Mouse (Mus musculus) limb, embryonic 12.5 days (tissue): ENCODE data around the gene Cyp46a1. TPM values are rescaled to one million over a fixed set of nuclear protein-coding genes. Genes with fewer than 3 reads are reported as not detected.

Source experiments
- ATAC-seq: fragments of 200-750 bp; cut with Nextera tagmentation; 2 replicates; pipeline ENCODE4 v1.8.0; 2017; ENCODE audit warnings: low read depth, moderate TSS enrichment; ENCODE audit not compliant: insufficient number of reproducible peaks, insufficient read depth, low FRiP score, low TSS enrichment
- H3K27ac ChIP-seq: fragments of 300-500 bp; sonication (generic); 2 replicates; pipeline ENCODE4 v1.5.1; 2016; ENCODE audit warnings: mild to moderate bottlenecking, moderate library complexity
- H3K27me3 ChIP-seq: fragments of 300-500 bp; sonication (generic); 2 replicates; pipeline ENCODE4 v1.6.1; 2016; ENCODE audit warnings: mild to moderate bottlenecking, moderate library complexity
- H3K36me3 ChIP-seq: fragments of 300-500 bp; sonication (generic); 2 replicates; pipeline ENCODE4 v1.6.1; 2016; ENCODE audit warnings: mild to moderate bottlenecking, moderate library complexity
- H3K4me1 ChIP-seq: fragments of 300-500 bp; sonication (generic); replicated peaks from 2 replicates; pipeline ENCODE4 v1.6.1; 2016
- H3K4me2 ChIP-seq: fragments of 300-500 bp; sonication (generic); 2 replicates; pipeline ENCODE4 v1.6.1; 2016; ENCODE audit warnings: mild to moderate bottlenecking, moderate library complexity
- H3K4me3 ChIP-seq: fragments of 300-500 bp; sonication (generic); replicated peaks from 2 replicates; pipeline ENCODE4 v1.5.1; 2016; ENCODE audit warnings: mild to moderate bottlenecking
- H3K9ac ChIP-seq: fragments of 300-500 bp; sonication (generic); replicated peaks from 2 replicates; pipeline ENCODE4 v1.6.1; 2016; ENCODE audit warnings: mild to moderate bottlenecking, moderate library complexity
- H3K9me3 ChIP-seq: fragments of 300-500 bp; sonication (generic); 2 replicates; pipeline ENCODE4 v1.6.1; 2016; ENCODE audit warnings: mild to moderate bottlenecking, moderate library complexity
- WGBS: fragments of 180-500 bp; shearing (Covaris S2); methylation state at CpG from one replicate; pipeline ENCODE4 v1.1.7; 2016; 5-methylcytosine and 5-hydroxymethylcytosine counted together
- polyA plus RNA-seq: library from polyadenylated mRNA; unstranded; fragments of >200 nt; fragmentation: Nextera tagmentation; extraction: Ambion mirVana; gene quantifications from 2 replicates; pipeline ENCODE4 v1.2.1, GENCODE M21; 2016

The Cyp46a1 gene
- polyA plus RNA-seq, 1 experiment from 2014 or later = 2.9 TPM

DNA sequence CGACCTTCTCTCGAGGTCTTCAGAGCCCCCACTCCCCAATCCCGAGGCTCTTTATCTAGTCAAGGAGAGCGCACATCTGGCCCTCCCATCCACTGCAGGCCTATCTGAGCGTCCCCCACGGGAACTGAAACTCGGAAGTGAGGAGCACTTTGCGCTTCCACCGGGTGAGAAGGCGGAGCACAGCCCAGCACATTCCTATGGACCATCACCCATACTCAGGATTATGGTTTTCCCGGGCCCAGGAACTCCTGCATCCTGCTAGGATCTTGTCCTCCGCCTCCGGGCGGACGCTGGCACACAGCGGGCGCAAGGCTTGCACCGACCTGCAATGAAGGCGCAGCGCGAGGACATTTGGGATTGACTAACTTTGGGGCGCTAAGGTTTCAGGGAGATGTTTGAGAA is 699 bp upstream of the Cyp46a1 start:
- peak overlapping the region; percentile 68 for H3K4me3 ChIP-seq
- H3K9me3 ChIP-seq = no peaks in the 10 kb centered on the region
- H3K27me3 ChIP-seq = peaks cover 67% of the 10 kb centered on the region
- peak; percentile 12 for ATAC-seq
- peak overlapping the region; percentile 99 for H3K4me2 ChIP-seq
- WGBS = 2% methylated on average over 22 of the region's 22 CpGs
- peaks cover 22% of the 10 kb centered on the region for H3K4me1 ChIP-seq
- 0 out of 2 replicates have a peak overlapping the region, but pooled peaks have one; percentile 37 for H3K27ac ChIP-seq
- no peaks in the 10 kb centered on the region for H3K36me3 ChIP-seq
- no peak overlapping the region for H3K9ac ChIP-seq

DNA sequence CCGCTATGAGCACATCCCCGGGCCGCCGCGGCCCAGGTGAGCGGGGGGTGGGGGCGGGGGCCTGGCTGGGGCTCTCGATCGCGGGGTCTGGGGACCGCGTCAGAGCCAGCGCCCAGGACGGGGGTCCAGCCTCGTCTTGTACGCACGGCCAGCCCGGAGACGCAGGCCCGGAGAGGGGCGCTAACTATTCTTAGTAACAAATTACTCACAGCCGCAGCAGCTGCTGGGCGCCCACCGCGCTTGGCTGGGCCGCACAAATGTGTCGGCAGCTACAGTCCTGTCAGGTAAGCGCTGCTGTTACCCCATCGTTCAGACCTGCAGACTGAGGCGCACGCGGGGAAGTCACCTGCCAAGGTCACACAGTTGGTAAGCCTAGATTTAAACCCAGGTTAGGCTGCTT is 348 bp downstream of the Cyp46a1 start:
- ATAC-seq = peak; percentile 35; the same call in 1 of the 2 replicates
- peaks cover 25% of the 10 kb centered on the region for H3K4me1 ChIP-seq
- H3K27me3 ChIP-seq = peaks cover 62% of the 10 kb centered on the region
- H3K27ac ChIP-seq = no peak overlapping the region
- peak overlapping the region; percentile 99 for H3K4me2 ChIP-seq
- H3K9ac ChIP-seq = peak overlapping the region; percentile 68
- no peaks in the 10 kb centered on the region for H3K9me3 ChIP-seq
- peak overlapping the region; percentile 68 for H3K4me3 ChIP-seq
- no peaks in the 10 kb centered on the region for H3K36me3 ChIP-seq
- 2% methylated on average over 32 of the region's 32 CpGs for WGBS

DNA sequence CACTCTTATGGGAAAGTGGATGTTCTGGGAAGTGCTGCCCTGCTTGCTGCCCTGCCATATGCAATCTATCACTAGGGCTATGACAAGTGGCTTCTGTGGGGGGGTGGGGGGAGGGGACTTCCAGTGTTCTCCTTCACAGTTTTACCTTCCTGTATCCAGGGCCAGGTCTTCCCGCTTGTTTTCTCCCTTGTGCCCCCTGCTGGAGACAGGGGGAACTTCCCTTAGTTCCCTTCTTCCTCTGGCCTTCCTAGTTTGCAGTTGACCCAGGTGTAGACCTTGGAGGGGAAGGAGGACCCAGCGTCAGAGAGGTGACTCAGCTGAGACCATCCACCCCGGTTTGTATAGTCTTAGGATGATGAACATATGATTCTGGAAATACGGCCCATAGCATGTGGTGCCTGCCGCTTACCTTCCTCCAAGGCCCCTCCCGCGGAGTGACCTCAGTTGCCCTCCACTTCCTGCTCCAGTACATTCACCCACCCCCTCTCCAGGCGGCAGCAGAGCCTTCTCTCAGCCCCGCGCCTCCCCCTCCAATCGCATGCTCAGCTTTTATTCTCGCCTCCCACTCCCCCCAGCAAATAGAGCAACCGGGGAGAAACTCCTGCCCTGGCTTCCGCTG is 4.5 kb downstream of the Cyp46a1 start:
- no peak overlapping the region for H3K4me3 ChIP-seq
- H3K27ac ChIP-seq = no peak overlapping the region

DNA sequence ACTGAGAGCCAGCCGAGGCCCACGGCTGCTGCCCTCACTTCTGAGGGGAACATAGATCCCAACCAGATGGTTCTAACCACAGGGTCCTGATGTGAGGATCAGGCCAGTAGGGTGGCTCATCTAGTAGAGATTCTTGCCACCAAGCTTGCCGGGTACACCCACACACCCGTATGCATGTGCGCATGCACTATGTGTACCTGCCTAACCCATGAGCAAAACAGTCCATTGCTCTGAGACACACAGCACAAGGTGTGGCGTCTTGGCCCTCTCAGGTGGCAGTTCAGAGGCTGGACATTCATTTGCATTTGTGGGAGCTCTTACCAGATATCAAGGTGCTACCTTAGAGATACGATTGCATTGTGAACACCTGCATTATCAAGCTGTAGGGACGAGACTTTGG is 14.0 kb downstream of the Cyp46a1 start:
- WGBS = 81% methylated on average over 8 of the region's 8 CpGs
- no peak for ATAC-seq
- no peaks in the 10 kb centered on the region for H3K36me3 ChIP-seq
- H3K27me3 ChIP-seq = peaks cover 48% of the 10 kb centered on the region
- no peak overlapping the region for H3K4me2 ChIP-seq
- H3K27ac ChIP-seq = no peak overlapping the region
- H3K4me1 ChIP-seq = peaks cover 8% of the 10 kb centered on the region
- H3K4me3 ChIP-seq = no peak overlapping the region
- no peak overlapping the region for H3K9ac ChIP-seq
- no peaks in the 10 kb centered on the region for H3K9me3 ChIP-seq

More for the DNA sequence above, 4.5 kb downstream of the Cyp46a1 start:
- H3K4me1 ChIP-seq = peaks cover 16% of the 10 kb centered on the region
- no peak for ATAC-seq
- H3K9ac ChIP-seq = 0 out of 2 replicates have a peak overlapping the region, but pooled peaks have one; percentile 12
- H3K27me3 ChIP-seq = peaks cover 34% of the 10 kb centered on the region
- no peaks in the 10 kb centered on the region for H3K36me3 ChIP-seq
- 0 out of 2 replicates have a peak overlapping the region, but pooled peaks have one; percentile 8 for H3K4me2 ChIP-seq
- H3K9me3 ChIP-seq = no peaks in the 10 kb centered on the region
- 17% methylated on average over 14 of the region's 14 CpGs for WGBS

DNA sequence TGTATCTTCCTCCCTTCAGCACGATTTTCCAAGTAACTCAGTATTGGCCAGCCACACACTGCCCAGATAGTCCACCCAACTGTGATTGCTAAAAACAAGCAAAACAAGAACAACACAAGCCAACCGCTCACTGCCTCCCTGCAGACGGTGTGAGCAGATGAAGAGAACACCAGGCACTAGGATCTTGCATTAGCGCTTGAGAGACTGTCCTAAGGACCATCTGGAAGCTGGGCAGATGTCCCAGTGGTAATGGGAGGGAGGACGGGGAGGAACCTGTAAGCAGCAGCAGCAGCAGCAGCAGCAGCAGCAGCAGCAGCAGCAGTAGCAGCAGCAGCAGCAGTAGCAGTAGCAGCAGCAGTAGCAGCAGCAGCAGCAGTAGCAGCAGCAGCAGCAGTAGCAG is 14.8 kb downstream of the Cyp46a1 start:
- no peak overlapping the region for H3K9ac ChIP-seq
- H3K4me3 ChIP-seq = no peak overlapping the region
- peaks cover 8% of the 10 kb centered on the region for H3K4me1 ChIP-seq
- H3K4me2 ChIP-seq = no peak overlapping the region
- 67% methylated on average over 5 of the region's 5 CpGs for WGBS
- H3K27ac ChIP-seq = no peak overlapping the region
- H3K9me3 ChIP-seq = no peaks in the 10 kb centered on the region
- peaks cover 57% of the 10 kb centered on the region for H3K27me3 ChIP-seq
- ATAC-seq = no peak
- no peaks in the 10 kb centered on the region for H3K36me3 ChIP-seq

DNA sequence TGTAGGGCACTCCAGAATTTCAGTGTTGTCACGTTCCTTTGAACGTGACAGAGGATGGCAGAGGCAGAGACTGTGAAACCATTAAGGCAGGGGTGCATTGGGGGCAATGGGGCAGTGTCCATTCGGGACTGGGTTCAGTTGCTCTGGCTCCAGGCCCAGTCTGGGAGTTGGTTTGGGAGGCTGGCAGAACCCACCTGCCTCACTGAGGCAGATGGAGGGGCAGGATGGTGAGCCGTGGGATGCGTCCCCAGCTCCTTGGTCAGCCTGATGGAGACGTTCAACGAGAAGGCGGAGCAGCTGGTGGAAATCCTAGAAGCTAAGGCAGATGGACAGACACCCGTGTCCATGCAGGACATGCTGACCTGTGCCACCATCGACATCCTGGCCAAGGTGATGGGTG is 16.8 kb downstream of the Cyp46a1 start:
- Histone ChIP-seq H3K36me3 (no peaks in the 10 kb centered on the region), H3K27me3 (peaks cover 68% of the 10 kb centered on the region), H3K27ac (no peak overlapping the region), H3K4me3 (no peak overlapping the region), H3K9ac (no peak overlapping the region), H3K4me1 (peaks cover 8% of the 10 kb centered on the region), H3K9me3 (0 out of 2 replicates have a peak, but pooled peaks cover 2% of the 10 kb centered on the region), H3K4me2 (no peak overlapping the region)
- WGBS = 81% methylated on average over 10 of the region's 10 CpGs
- no peak for ATAC-seq

DNA sequence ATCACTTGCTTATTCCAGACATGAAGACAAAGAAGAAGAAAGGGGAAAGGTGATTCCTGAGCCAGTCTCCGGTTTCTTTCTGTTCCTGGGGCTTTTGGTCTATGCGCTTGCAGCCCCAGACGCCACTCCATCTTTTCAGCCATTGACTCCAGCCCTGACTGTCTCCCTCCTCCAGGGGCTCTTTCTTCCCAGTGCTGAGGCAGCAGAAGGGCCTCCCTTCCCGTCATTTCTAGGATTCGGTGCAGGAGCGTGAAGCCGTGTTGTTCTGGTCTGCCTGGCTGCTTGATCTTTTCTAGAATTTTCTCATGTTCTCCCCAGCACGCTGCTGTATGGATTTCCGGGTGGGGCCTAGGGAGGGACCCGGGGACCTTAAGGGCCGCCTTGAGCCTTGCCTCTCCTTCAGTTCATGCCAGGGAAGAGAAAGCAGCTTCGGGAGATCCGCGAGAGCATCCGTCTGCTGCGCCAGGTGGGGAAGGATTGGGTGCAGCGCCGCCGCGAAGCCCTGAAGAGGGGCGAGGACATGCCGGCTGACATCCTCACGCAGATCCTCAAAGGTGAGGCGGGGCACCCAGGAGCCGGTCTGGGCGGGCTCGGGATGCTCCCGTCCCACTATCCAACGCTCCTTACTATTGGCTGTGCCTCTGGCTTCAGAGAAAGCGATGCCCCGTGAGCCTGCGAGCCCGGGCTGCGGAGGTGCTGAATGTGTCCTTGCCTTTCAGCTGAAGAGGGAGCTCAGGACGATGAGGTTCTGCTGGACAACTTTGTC is 18.4 kb downstream of the Cyp46a1 start:
- no peaks in the 10 kb centered on the region for H3K36me3 ChIP-seq
- 0 out of 2 replicates have a peak, but pooled peaks cover 2% of the 10 kb centered on the region for H3K9me3 ChIP-seq
- peak overlapping the region; percentile 28 for H3K4me3 ChIP-seq
- no peak for ATAC-seq
- H3K27me3 ChIP-seq = peaks cover 65% of the 10 kb centered on the region
- H3K27ac ChIP-seq = no peak overlapping the region
- peaks cover 8% of the 10 kb centered on the region for H3K4me1 ChIP-seq
- peak overlapping the region; percentile 44 for H3K9ac ChIP-seq
- H3K4me2 ChIP-seq = peak overlapping the region; percentile 55
- 6% methylated on average over 35 of the region's 35 CpGs for WGBS

DNA sequence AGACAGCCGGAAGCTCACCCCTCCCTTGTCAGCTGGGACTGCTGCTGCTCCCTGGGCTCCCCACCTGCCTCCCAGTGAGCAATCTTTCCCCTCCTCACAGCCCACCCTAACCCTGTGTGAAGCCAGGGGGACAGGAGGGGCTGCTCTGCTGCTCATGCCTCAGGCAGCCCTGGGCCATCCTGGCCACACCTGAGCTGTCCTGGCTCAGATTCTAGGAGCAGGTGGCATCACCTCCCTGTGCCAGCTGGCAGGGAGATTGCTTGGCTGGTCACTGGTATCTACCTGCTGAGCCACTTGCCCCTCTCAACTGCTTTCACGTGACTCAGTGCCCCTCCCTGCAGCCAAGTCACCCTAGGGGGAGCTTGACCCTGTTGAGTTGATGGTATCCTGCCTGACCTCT is 20.1 kb downstream of the Cyp46a1 start:
- no peak overlapping the region for H3K9ac ChIP-seq
- H3K4me1 ChIP-seq = peaks cover 8% of the 10 kb centered on the region
- H3K36me3 ChIP-seq = no peaks in the 10 kb centered on the region
- 0 out of 2 replicates have a peak, but pooled peaks cover 2% of the 10 kb centered on the region for H3K9me3 ChIP-seq
- H3K4me2 ChIP-seq = no peak overlapping the region
- 48% methylated on average over 2 of the region's 2 CpGs for WGBS
- no peak overlapping the region for H3K4me3 ChIP-seq
- ATAC-seq = no peak
- H3K27me3 ChIP-seq = peaks cover 53% of the 10 kb centered on the region
- no peak overlapping the region for H3K27ac ChIP-seq

DNA sequence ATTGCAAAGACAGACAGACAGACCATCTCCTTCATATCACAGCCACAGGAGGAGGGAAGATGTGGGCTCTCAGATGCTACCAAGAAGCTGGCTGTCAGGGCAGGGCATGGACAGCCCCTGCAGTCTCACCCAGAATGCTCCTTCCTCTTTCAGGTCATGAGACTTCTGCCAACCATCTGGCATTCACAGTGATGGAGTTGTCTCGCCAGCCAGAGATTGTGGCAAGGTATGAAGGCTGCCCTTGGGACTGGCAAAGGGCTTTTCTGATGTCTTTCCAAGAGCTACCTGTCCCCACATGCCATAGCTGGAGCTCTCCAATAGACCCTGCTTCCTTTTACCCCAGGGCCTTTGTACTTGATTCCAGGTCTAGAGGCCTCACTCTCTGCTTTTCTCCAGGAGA is 21.1 kb downstream of the Cyp46a1 start:
- Histone ChIP-seq H3K27me3 (peaks cover 48% of the 10 kb centered on the region), H3K36me3 (no peaks in the 10 kb centered on the region), H3K27ac (no peak overlapping the region), H3K4me2 (no peak overlapping the region), H3K9me3 (0 out of 2 replicates have a peak, but pooled peaks cover 2% of the 10 kb centered on the region), H3K4me1 (peaks cover 8% of the 10 kb centered on the region), H3K4me3 (no peak overlapping the region), H3K9ac (no peak overlapping the region)
- no peak for ATAC-seq
- 71% methylated on average over 1 of the region's 1 CpGs for WGBS

DNA sequence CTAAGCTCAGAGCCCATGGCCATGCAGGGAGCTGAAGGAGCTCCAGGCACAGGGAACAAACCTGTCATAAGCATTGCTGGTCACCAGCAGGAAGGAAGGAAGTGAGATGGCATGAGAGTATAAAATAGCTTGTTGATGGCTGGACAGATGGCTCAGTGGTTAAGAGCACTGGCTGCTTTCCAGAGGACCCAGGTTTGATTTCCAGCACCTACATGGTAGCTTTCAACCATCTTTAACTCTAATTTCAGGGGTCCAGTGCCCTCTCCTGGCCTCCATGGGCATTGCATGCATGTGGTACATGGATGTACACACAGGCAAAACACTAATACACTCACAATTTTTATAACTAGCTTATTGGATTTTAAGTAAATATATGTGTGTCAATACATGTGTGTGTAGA is 21.8 kb downstream of the Cyp46a1 start:
- H3K36me3 ChIP-seq = no peaks in the 10 kb centered on the region
- H3K27me3 ChIP-seq = peaks cover 42% of the 10 kb centered on the region
- no peak overlapping the region for H3K27ac ChIP-seq
- H3K4me3 ChIP-seq = no peak overlapping the region
- no peak overlapping the region for H3K9ac ChIP-seq
- peaks cover 8% of the 10 kb centered on the region for H3K4me1 ChIP-seq
- no peak overlapping the region for H3K4me2 ChIP-seq
- ATAC-seq = no peak
- H3K9me3 ChIP-seq = 0 out of 2 replicates have a peak, but pooled peaks cover 2% of the 10 kb centered on the region

DNA sequence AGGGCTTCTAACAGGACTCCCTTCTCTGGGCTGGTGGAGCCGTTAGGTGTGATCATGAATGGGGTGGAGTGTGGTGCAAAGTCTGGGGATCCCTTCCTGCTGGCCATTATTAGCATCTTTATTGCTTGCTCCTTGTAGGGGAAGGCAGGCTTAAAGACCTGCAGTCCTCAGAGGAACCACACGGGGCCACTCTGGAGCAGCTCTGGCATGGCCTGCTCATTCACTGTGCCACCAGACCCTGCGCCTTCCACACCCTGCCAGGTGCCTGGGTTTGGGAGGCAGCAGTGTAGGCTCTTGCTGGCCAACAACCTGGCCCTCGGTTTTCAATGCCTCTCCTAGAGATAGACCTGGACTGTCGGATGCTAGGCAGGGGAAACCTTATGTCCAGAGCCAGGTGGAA is 29.6 kb downstream of the Cyp46a1 start:
- Histone ChIP-seq H3K27me3 (no peaks in the 10 kb centered on the region), H3K4me2 (no peak overlapping the region), H3K27ac (no peak overlapping the region), H3K9ac (no peak overlapping the region), H3K4me1 (peaks cover 23% of the 10 kb centered on the region; the same call in 1 of the 2 replicates), H3K9me3 (no peaks in the 10 kb centered on the region), H3K4me3 (no peak overlapping the region), H3K36me3 (no peaks in the 10 kb centered on the region)
- peak; percentile 57; the same call in 1 of the 2 replicates for ATAC-seq
- 4% methylated on average over 5 of the region's 5 CpGs for WGBS
